Mouse (Mus musculus) heart, embryonic 10.5 days (tissue): ENCODE measurements around the gene Arhgef26. TPM values are rescaled to one million over a fixed set of nuclear protein-coding genes. Genes with fewer than 3 reads are reported as not detected.

Experiments used
- DNase-seq: peaks from one replicate; pipeline ENCODE4 v3.0.0-alpha.2; 2017; ENCODE audit warnings: low spot score
- H3K27ac ChIP-seq: fragments of 300-500 bp; sonication (generic); 2 replicates; pipeline ENCODE4 v1.5.1; 2016; ENCODE audit warnings: mild to moderate bottlenecking
- H3K27me3 ChIP-seq: fragments of 300-500 bp; sonication (generic); 2 replicates; pipeline ENCODE4 v1.6.1; 2016; ENCODE audit warnings: mild to moderate bottlenecking; ENCODE audit not compliant: poor library complexity, insufficient read depth, severe bottlenecking
- H3K36me3 ChIP-seq: fragments of 300-500 bp; sonication (generic); 2 replicates; pipeline ENCODE4 v1.6.1; 2016; ENCODE audit warnings: mild to moderate bottlenecking, moderate library complexity
- H3K4me1 ChIP-seq: fragments of 300-500 bp; sonication (generic); 2 replicates; pipeline ENCODE4 v1.6.1; 2016; ENCODE audit warnings: mild to moderate bottlenecking
- H3K4me3 ChIP-seq: fragments of 300-500 bp; sonication (generic); 2 replicates; pipeline ENCODE4 v1.5.1; 2016; ENCODE audit warnings: mild to moderate bottlenecking, moderate library complexity
- H3K9me3 ChIP-seq: fragments of 300-500 bp; sonication (generic); 2 replicates; pipeline ENCODE4 v1.6.1; 2016; ENCODE audit warnings: mild to moderate bottlenecking, moderate library complexity
- WGBS: fragments of 180-500 bp; shearing (Covaris S2); methylation state at CpG from one replicate; pipeline ENCODE4 v1.1.7; 2016; 5-methylcytosine and 5-hydroxymethylcytosine counted together
- polyA plus RNA-seq: library from polyadenylated mRNA; unstranded; fragments of >200 nt; fragmentation: Nextera tagmentation; extraction: Ambion mirVana; gene quantifications from 2 replicates; pipeline ENCODE4 v1.2.1, GENCODE M21; 2016

Arhgef26 gene
- polyA plus RNA-seq, 1 experiment from 2014 or later: 4.6 TPM

- Histone ChIP-seq H3K9me3 (no peaks in the 10 kb centered on the region), H3K4me3 (no peak overlapping the region), H3K27ac (no peak overlapping the region), H3K4me1 (0 out of 2 replicates have a peak, but pooled peaks cover 3% of the 10 kb centered on the region), H3K27me3 (no peaks in the 10 kb centered on the region), H3K36me3 (no peaks in the 10 kb centered on the region)
- no peak for DNase-seq
Observed at GRCm38 (mm10) chr3:62435923-62436322, 97.8 kb downstream of the Arhgef26 start.

GRCm38 (mm10) chr3:62440431-62440969, 102.4 kb downstream of the Arhgef26 start:
- no peaks in the 10 kb centered on the region for H3K27me3 ChIP-seq
- no peak overlapping the region for H3K4me3 ChIP-seq
- WGBS: 58% methylated on average over 5 of the region's 5 CpGs
- H3K9me3 ChIP-seq: no peaks in the 10 kb centered on the region
- DNase-seq: no peak
- H3K36me3 ChIP-seq: no peaks in the 10 kb centered on the region
- H3K27ac ChIP-seq: no peak overlapping the region
- no peaks in the 10 kb centered on the region for H3K4me1 ChIP-seq

GRCm38 (mm10) chr3:62443582-62444194, 105.5 kb downstream of the Arhgef26 start:
- no peak overlapping the region for H3K27ac ChIP-seq
- 72% methylated on average over 12 of the region's 12 CpGs for WGBS

GRCm38 (mm10) chr3:62446271-62446670, 108.1 kb downstream of the Arhgef26 start:
- WGBS: 72% methylated on average over 7 of the region's 7 CpGs
- DNase-seq: no peak
- Histone ChIP-seq H3K9me3 (no peaks in the 10 kb centered on the region), H3K27ac (no peak overlapping the region), H3K4me1 (no peaks in the 10 kb centered on the region), H3K36me3 (no peaks in the 10 kb centered on the region), H3K4me3 (no peak overlapping the region), H3K27me3 (no peaks in the 10 kb centered on the region)

More at GRCm38 (mm10) chr3:62443582-62444194, 105.5 kb downstream of the Arhgef26 start:
- Histone ChIP-seq H3K4me3 (no peak overlapping the region), H3K27me3 (no peaks in the 10 kb centered on the region), H3K9me3 (no peaks in the 10 kb centered on the region), H3K36me3 (no peaks in the 10 kb centered on the region), H3K4me1 (no peaks in the 10 kb centered on the region)
- DNase-seq: no peak

- Histone ChIP-seq H3K27ac (no peak overlapping the region), H3K36me3 (no peaks in the 10 kb centered on the region), H3K9me3 (no peaks in the 10 kb centered on the region), H3K4me1 (0 out of 2 replicates have a peak, but pooled peaks cover 4% of the 10 kb centered on the region), H3K27me3 (no peaks in the 10 kb centered on the region), H3K4me3 (no peak overlapping the region)
- WGBS: 63% methylated on average over 8 of the region's 8 CpGs
- no peak for DNase-seq
Observed at GRCm38 (mm10) chr3:62447151-62447550, 109.0 kb downstream of the Arhgef26 start.

- DNase-seq: no peak
- Histone ChIP-seq H3K4me3 (no peak overlapping the region), H3K27me3 (no peaks in the 10 kb centered on the region), H3K4me1 (0 out of 2 replicates have a peak, but pooled peaks cover 4% of the 10 kb centered on the region), H3K9me3 (no peaks in the 10 kb centered on the region), H3K27ac (no peak overlapping the region), H3K36me3 (no peaks in the 10 kb centered on the region)
- WGBS: 89% methylated on average over 4 of the region's 4 CpGs
Observed at GRCm38 (mm10) chr3:62449871-62450496, 111.8 kb downstream of the Arhgef26 start.

- 0 out of 2 replicates have a peak, but pooled peaks cover 4% of the 10 kb centered on the region for H3K4me1 ChIP-seq
- H3K36me3 ChIP-seq: no peaks in the 10 kb centered on the region
- 48% methylated on average over 4 of the region's 4 CpGs for WGBS
- H3K27ac ChIP-seq: no peak overlapping the region
- DNase-seq: no peak
- no peaks in the 10 kb centered on the region for H3K27me3 ChIP-seq
- H3K4me3 ChIP-seq: no peak overlapping the region
- H3K9me3 ChIP-seq: no peaks in the 10 kb centered on the region
Observed at GRCm38 (mm10) chr3:62452961-62453360, 114.8 kb downstream of the Arhgef26 start.

- H3K36me3 ChIP-seq: no peaks in the 10 kb centered on the region
- no peak for DNase-seq
Observed at GRCm38 (mm10) chr3:62454096-62454495, 116.0 kb downstream of the Arhgef26 start.

GRCm38 (mm10) chr3:62455854-62456253, 117.7 kb downstream of the Arhgef26 start:
- H3K36me3 ChIP-seq: 0 out of 2 replicates have a peak, but pooled peaks cover 4% of the 10 kb centered on the region
- 0 out of 2 replicates have a peak, but pooled peaks cover 4% of the 10 kb centered on the region for H3K4me1 ChIP-seq
- no peak overlapping the region for H3K27ac ChIP-seq
- 50% methylated on average over 1 of the region's 1 CpGs for WGBS
- no peaks in the 10 kb centered on the region for H3K27me3 ChIP-seq
- no peaks in the 10 kb centered on the region for H3K9me3 ChIP-seq
- no peak overlapping the region for H3K4me3 ChIP-seq
- no peak for DNase-seq

More at GRCm38 (mm10) chr3:62454096-62454495, 116.0 kb downstream of the Arhgef26 start:
- 55% methylated on average over 3 of the region's 3 CpGs for WGBS
- H3K4me3 ChIP-seq: no peak overlapping the region
- H3K27me3 ChIP-seq: no peaks in the 10 kb centered on the region
- 0 out of 2 replicates have a peak, but pooled peaks cover 4% of the 10 kb centered on the region for H3K4me1 ChIP-seq
- no peak overlapping the region for H3K27ac ChIP-seq
- no peaks in the 10 kb centered on the region for H3K9me3 ChIP-seq

GRCm38 (mm10) chr3:62458284-62459013, 120.3 kb downstream of the Arhgef26 start:
- DNase-seq: peak; percentile 80
- Histone ChIP-seq H3K9me3 (no peaks in the 10 kb centered on the region), H3K27me3 (no peaks in the 10 kb centered on the region), H3K4me3 (no peak overlapping the region), H3K27ac (no peak overlapping the region), H3K36me3 (peaks cover 18% of the 10 kb centered on the region; the same call in 1 of the 2 replicates), H3K4me1 (no peaks in the 10 kb centered on the region)
- 52% methylated on average over 6 of the region's 6 CpGs for WGBS

- H3K36me3 ChIP-seq: peaks cover 27% of the 10 kb centered on the region; the same call in 1 of the 2 replicates
Observed at GRCm38 (mm10) chr3:62459483-62459882, 121.3 kb downstream of the Arhgef26 start.

GRCm38 (mm10) chr3:62464276-62464675, 126.1 kb downstream of the Arhgef26 start:
- Histone ChIP-seq H3K4me1 (no peaks in the 10 kb centered on the region), H3K36me3 (peaks cover 70% of the 10 kb centered on the region), H3K9me3 (no peaks in the 10 kb centered on the region), H3K27ac (no peak overlapping the region), H3K27me3 (no peaks in the 10 kb centered on the region), H3K4me3 (no peak overlapping the region)
- WGBS: 51% methylated on average over 3 of the region's 3 CpGs
- no peak for DNase-seq

More at GRCm38 (mm10) chr3:62459483-62459882, 121.3 kb downstream of the Arhgef26 start:
- H3K27ac ChIP-seq: no peak overlapping the region
- no peak for DNase-seq
- 85% methylated on average over 6 of the region's 6 CpGs for WGBS
- no peaks in the 10 kb centered on the region for H3K4me1 ChIP-seq
- no peak overlapping the region for H3K4me3 ChIP-seq
- H3K27me3 ChIP-seq: no peaks in the 10 kb centered on the region
- H3K9me3 ChIP-seq: no peaks in the 10 kb centered on the region

GRCm38 (mm10) chr3:62470179-62470578, 132.0 kb downstream of the Arhgef26 start:
- Histone ChIP-seq H3K4me1 (no peaks in the 10 kb centered on the region), H3K36me3 (peaks cover 92% of the 10 kb centered on the region), H3K9me3 (no peaks in the 10 kb centered on the region), H3K27ac (no peak overlapping the region), H3K27me3 (no peaks in the 10 kb centered on the region), H3K4me3 (no peak overlapping the region)
- no peak for DNase-seq
- WGBS: 97% methylated on average over 1 of the region's 1 CpGs
